Mouse (Mus musculus): ENCODE measurements around the gene Lpcat2.

Gene Lpcat2

DNA sequence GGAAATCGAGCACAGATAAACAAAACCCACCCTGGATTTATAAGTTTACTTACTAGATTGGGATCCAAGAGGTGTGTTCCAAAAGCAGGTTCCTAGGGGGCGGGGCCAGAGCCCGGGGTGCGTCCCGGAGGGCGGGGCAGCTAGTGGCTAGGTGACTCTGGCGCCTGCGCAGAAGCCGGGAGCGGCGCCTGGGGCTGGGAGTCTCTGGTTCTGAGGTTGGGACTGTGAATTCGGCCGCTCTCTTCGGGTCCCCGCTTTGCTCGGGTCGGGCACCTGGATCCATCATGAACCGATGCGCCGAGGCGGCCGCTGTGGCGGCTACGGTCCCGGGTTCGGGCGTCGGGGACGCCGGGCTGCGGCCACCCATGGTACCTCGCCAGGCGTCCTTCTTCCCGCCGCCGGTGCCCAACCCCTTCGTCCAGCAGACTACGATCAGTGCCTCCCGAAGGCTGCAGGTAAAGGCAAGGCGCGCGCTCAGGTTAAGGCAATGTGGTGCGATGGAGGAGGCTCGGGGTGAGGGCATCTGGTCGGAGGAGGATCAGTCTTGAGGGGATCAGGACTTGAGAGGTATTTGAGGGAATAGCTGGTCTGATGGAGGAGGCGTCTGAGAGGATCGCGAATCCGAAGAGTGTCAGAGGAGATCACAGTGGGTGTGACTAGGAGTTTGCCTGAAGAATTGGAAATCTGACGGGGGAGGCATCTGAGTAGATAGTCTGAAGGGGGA is at the start of gene Lpcat2:
Lpcat2 (plus strand) TSS at position 169 of the 724 bp plus-strand sequence.
- DNase-seq (ENCODE audit: low read depth): no peak

DNA sequence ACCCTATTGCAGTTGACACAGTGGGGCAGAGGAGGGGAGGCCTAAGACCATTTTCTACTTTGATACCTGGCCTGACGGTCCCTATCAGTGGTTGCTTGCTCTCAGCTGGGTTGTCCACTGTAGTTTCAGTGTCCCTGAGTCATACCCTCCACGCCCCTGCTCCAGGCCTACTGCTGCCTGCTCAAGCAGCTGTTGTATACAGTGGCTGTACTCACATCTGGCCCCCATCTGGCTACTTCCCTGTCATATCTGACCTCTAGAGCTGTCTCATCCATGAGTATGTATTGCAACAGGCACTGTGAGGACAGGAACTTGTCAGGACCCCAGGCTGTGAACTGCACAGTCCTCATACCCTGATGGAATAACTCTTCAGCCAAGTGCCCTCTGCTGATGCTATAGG is 42.4 kb upstream of the Lpcat2 start:
- peak; percentile 37 for DNase-seq (ENCODE audit: low read depth)

DNA sequence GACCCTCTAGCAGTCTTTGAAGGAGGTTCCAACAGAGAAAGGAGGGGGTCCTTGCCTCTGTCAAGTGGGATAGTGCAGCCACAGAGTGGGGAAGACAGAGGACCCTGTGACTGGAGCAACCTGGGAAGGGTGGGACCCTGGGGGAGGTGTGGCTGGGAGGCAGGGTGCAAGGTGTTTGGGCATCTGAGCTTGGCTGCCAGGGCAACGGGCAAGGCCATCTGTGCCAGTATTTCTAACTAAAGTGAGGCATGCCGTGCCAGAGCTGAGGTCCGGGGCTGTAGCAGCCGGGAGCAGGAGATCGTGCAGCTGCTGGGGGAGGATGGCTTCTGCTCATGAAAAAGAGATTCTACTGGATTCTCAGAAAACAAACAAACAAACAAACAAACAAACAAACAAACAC is 39.5 kb upstream of the Lpcat2 start:
- no peak for DNase-seq (ENCODE audit: low read depth)

DNA sequence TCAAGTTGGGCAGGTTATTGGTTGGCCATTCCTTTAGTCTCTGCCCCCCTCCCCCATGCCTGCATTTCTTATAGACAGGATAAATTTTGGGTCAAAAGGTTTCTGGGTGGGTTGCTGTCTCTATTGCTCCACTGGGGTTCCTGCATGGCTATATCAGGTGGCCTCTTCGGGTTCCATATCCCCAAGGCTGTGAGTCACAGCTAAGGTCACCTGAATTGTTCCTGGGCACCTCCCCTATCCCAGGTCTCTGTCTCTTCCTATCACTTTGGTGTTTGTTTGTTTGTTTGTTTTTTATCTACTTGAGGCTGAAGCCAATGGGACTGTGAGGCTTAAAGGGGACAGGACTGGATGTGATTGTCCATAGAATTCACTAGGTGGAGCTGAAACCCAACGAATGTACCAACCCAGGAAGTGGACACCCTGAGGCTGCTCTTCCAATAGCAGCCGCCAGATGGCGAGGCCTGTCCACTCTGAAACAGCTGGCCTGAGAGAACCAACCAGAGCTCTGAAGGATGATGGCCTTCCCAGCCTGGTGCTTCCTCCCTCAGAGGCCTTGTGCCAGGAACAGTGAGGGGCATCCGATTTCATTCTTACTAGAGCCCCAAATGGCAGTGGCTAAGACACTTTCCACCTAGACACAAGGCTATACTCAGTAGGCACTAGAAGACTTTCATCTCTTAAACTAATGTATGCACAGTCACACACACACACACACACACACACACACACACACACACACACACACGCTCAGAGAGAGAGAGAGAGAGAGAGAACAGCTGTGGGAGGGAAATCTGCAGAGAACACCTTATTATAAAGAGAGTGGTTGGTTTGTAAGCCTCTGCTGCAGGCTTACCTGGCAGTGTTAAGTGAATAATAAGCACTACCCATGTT is 37.0 kb upstream of the Lpcat2 start:
- peak; percentile 98 for DNase-seq (ENCODE audit: low read depth)

DNA sequence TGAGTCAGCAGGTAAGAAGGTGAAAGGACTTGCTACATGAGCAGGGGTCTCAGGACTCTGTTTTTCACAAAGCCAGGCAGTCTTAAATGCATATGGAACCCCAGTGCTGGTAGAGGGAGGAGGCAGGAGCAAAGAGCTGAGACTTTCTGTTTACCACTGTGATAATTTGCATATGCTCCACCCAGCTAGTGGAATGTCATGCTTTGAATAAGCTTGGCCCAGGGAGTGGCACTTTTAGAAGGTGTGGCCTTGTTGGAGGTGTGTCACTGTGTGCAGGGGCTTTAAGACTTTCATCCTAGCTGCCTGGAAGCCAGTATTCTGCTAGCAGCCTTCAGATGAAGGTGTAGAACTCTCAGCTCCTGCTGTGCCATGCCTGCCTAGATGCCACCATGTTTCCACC is 34.0 kb upstream of the Lpcat2 start:
- no peak for DNase-seq (ENCODE audit: low read depth)

DNA sequence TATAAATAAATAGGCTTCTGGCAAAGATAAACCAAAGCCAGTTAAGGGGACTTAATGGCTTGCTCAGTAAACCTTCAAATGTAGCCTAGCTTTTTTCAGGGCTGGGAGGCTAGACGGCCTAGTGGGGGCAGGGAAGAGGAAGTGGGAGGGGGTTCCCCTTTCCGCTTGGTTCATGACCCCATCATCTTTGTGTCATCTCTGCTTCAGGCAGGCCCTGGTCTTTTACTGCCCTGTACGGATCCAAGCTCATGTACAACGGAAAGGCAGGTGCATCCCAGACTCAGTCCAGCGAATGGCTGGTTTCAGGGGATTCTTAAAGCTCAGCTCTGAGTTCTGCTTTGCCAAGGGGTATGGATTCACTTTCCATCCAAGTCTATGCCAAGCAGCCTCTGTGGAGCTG is 32.8 kb upstream of the Lpcat2 start:
- DNase-seq (ENCODE audit: low read depth): no peak

DNA sequence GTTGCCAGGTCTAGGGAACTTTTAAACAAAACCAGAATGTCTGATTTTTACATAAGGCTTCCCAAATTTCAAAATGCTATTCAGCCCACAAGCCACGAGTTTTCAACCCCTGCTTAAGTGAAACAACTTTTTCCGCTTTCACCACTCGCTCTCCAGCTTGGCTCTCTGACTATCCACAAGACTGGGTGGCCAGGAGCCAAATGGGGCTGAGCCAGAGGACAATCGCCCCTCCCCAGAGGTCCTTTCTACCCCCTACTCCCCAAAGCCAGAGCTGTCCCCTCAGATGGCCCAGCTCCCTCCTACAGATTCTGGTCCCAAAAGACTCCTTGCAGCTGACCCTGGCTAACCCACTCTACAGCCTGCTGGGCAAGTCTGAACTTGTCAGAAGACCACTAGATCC is 29.1 kb upstream of the Lpcat2 start:
- peak; percentile 88 for DNase-seq (ENCODE audit: low read depth)

DNA sequence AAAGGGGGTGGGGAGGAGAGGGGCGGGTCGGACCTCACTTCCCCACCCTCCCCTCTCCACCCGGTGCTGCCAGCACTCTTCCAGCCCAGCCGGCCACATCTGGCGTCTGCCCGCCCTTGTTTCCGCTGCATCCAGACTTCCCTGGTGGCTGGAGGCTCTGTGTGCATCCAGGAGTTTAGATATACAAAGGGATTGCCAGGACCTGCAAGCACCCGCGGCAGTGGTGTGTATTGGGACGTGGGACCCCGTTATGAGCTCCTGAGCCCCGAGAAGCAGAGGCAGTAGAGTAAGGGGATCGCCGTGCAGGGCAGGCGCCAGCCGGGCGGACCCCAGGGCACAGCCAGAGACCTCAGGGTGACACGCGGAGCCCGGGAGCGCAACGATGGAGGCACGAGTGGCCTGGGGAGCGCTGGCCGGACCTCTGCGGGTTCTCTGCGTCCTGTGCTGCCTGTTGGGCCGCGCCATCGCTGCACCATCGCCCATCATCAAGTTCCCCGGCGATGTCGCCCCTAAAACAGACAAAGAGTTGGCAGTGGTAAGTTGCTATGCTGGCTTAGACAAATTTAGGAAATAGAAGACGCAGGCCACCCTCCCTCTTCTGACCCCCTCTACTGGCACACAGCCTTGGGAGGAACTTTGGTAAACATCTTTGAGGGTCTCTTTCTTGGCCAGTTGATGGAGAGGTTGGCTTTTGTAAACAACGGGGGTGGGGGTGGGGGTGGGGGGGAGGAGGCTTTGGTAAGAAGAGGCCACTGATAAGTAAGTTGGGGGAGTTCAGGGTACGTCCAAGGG is 27.7 kb upstream of the Lpcat2 start, which contains the start of gene Mmp2:
Mmp2 (plus strand) TSS at position 49 of the 792 bp plus-strand sequence.
- DNase-seq (ENCODE audit: low read depth): peak; percentile 90

DNA sequence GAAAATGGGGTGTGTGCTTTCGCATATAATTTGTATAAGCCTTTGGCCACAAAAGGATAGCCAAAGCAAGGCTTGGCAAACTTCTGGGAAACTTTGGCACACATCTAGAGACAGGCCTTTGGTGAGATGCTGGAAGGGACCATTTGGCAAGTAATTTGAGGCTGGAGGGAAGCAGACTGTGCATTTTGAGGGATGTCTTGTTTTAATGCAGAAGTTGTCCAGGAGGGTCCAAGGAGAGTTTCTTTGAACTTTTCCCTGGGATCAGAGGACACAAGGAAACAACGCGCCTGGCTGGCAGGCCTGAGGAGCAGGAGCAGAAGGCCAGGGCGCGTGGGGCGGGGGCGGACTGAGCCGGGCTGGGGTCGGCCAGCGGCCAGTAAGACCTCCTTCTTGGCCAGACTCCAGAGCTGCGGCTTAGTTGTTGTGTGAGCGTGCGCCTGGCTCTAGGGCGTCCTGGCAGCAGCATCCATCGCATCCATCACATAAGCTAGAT is 26.8 kb upstream of the Lpcat2 start:
- peak; percentile 94 for DNase-seq (ENCODE audit: low read depth)

DNA sequence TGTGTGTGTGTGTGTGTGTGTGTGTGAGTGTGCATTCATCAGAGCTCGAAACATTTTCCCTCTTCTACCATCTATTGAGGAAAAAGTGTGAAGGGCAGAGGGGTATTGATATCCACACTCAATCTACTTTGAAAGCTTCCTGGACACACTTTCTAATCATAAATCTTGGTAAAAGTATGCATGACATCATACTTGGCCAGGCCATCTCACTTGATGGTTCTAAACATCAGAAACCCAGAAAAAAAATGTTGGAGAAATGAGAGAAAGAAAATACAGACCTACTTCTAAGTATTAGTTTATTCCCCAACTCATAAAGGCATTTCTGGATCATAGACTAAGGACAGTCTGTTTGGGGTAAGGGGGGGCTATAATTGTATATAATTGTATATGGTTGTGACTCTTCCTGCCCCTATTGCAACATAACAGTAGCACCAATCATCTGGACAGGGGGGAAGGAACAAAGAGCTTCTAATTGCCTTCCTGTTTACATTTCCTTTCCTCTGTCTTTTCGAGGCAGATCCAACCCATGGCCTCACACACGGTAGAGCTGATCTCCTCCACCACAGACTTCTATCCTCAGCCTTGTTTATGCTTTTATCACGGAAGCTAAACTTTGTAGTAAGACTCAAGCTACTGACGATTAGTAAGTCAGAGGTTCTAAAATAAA is 20.9 kb upstream of the Lpcat2 start:
- DNase-seq (ENCODE audit: low read depth): peak; percentile 65

DNA sequence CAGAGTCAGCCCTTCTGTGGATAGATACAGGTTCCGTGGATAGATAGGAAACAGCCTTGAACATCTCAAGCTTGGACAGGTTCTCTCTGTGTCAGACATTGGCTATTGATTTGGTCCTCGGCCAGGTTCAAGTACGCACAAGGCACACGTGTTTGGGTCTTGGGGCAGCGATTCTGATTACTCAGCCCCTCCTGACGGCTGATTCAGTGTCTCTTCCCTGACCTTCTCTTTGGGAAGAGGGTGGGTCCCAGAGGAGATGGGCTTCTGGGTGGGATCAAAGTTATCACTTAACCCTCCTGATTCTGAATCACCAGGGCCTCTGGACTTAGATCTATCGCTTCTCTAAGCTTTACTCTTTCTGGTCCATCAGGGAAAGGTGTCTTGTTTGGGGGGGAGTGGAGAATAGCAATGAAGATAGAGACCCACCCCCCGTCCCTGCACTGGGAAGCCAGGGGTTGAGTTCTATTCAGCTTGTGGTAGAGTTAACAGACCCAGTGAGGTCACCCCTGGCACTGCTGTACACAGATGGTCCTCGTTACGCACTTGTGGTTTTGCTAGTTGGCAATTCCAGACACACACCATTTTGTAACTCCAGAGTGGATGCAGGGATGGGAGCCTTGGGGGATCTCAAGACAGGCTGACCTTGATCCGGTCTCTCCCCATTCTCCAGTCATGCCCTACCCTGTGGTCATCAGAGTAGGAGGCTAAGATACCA is 20.2 kb upstream of the Lpcat2 start:
- DNase-seq (ENCODE audit: low read depth): peak; percentile 94

DNA sequence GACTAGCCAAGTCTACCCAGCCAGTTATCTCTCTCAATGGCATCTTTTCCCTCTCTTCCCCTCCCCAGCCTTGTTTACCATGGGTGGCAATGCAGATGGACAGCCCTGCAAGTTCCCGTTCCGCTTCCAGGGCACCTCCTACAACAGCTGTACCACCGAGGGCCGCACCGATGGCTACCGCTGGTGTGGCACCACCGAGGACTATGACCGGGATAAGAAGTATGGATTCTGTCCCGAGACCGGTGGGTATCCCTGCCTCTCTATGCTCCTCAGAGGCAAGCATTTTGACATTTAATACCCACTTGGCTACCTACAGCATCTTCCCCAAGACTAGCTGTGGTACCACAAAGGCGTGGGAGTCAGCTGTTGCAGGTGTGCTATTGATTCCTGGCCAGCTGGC is 19.2 kb upstream of the Lpcat2 start:
- DNase-seq (ENCODE audit: low read depth): no peak

DNA sequence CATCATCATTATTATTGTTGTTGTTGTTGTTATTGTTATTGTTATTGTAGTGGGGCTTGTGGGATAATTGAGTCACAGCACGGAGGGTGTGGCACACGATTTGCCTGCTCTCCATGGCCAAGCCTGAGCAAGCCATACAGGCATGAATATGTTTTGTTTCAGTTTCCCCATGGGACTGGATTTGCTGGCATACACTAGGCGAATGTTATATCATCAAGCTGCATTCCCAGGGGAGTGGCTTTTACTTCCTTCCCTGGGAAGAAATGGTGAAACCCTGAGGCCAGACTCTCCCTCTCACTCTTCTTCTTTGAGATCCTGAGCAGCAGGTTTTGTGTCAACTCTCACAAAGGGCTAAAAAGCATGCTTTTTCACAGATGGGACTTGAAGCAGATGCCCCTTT is 16.5 kb upstream of the Lpcat2 start:
- peak; percentile 72 for DNase-seq (ENCODE audit: low read depth)

DNA sequence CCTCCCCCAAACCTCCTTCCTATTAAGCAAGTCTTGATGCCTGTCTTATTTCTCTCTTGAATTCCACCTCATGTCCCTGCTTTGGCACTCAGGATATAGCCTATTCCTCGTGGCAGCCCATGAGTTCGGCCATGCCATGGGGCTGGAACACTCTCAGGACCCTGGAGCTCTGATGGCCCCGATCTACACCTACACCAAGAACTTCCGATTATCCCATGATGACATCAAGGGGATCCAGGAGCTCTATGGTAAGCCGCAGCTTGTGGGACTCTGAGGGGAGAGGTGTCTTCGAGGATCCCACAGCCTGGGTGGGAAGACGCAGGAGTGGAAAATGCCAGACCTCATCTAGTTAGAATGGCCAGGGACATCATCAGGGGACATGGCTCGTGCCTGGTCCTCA is 16.0 kb upstream of the Lpcat2 start:
- DNase-seq (ENCODE audit: low read depth): no peak

DNA sequence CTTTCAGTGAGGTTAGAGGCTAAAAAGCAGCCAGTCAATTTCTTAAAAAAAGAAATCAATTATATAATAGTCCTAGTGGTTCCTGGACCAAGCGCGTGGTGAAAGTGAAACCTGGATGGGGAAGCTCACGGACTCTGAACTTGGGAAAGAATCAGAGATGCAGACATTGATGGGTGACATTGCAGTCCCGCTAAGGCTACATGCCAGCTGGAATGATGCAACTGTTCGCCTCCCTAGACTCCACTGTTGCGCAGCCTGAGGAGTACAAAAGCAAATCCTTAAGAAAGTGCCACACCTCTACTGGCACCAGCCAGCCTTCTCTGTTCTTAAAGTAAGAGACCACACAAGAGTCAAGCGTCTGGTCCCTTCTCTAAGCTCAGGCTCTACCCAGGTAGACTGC is 15.3 kb upstream of the Lpcat2 start:
- DNase-seq (ENCODE audit: low read depth): peak; percentile 61

DNA sequence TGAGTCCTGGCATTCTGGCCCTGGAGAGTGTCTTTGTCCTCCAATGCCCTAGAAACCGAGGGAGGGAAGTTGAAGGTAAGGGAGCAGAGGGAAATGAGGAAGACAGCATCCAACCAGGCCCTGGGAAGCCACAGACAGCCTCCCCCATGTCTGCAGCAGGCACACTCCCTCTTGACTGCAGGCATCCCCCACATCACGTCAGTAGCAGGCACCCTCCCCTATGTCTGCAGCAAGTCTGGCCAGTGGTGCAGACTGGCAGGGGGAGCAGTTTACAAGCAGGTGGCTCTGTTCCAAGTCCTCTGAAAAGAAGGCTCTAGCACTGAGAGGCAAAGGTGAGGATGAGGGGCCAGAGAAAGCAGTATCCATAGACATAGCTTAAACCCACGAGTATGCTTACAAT is 8.5 kb upstream of the Lpcat2 start:
- DNase-seq (ENCODE audit: low read depth): peak; percentile 66

DNA sequence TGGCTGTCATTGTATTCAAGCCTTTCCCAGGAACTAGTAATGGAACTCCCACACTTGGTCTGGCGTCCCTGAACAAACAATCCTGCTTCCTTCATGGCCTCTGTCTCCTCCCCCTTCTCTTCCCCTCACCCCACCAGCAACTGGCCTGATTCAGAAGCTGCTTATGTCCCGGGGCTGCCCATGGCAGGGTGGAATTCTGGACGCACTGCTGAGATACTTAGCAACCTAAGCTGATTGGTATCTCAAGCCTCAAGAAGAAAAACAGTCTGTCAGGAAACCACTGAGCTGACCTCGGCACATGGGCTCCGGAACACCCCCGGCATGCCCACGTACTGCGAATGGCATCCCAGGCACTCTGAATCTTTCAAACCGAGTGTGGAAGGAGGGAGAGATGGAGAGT is 7.8 kb upstream of the Lpcat2 start:
- DNase-seq (ENCODE audit: low read depth): peak; percentile 82

DNA sequence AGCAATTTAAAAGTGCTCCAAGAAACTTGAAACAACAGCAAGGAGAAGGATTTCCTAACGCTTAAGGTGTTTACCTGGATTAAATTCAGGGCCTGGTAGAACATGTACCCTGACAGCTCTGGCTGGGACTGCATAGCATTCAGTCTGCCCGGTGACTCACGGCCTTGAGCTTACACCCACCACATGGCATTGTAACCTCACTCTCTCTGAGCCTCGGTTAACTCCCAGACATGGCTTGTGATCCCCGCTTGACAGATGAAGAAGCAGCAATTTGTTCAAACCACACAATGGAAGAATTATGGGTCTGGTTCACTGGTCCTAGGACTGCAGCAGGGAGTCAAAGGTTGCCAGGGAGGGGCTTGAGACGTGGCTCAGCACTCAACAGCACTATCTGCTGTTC is 5.9 kb upstream of the Lpcat2 start:
- peak; percentile 87 for DNase-seq (ENCODE audit: low read depth)

DNA sequence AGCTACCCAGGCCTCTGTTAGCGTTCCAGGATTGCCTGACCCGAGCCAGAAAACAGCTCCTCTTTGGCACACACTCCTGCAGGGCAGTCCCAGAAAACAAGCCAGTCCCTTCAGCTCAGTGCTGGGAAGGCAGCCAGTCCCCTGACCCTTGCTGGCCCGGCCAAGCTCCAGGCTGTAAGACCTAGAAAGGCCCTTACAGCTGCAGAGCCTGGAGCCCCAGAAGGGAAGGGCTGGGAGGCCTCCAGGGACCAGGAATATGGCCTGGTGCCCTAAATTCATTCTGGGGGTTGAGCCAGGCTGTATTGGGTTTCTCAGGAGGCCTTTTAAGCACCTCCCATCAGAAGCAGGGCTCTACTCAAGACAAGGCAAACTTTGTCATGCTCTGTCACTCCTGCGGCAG is 4.9 kb upstream of the Lpcat2 start:
- DNase-seq (ENCODE audit: low read depth): peak; percentile 98

DNA sequence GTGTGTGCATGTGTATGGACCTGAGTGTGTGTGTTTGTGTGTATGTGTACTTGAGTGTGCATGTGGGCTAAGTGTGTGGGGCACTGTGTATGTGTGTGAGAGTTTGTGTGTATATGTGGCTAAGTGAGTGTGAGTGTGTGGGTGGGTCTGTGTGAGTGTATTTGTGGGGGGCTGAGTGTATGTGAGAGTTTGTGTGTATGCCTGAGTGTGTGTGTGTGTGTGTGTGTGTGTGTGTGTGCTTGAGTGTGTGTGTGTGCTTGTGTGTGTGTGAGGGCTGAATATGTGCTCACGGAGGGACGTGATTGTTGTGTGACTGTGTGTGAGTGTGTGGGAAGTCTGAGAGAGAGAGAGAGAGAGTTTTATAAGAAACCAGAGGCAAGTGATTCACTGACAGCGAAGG is 3.8 kb upstream of the Lpcat2 start:
- DNase-seq (ENCODE audit: low read depth): no peak

Measured in NIH3T3 (cell line).